Mouse (Mus musculus): ENCODE measurements around the gene Rusc2.

DNA sequence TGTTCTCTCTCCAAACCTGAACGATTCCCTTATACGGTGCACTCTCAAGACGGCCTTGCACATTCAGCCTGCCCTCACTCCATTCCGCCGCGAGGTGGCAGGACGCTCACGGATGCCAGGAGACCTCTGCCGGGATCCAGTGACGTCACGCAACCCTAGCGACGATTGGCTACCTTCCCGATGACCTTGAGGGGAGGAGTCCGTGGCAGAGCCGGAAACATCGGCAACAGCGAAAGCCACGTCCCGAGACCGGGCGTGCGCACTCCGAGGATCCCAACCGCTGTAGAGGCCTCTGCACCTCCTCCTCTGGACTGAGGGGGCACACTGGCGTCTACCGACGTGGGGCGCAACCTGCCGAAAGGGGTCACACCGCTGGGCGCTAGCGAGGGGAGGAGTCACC lies 60.3 kb downstream of the Rusc2 start:
- TF ChIP-seq CTCF (IDR thresholded peaks at IDR 0.05; ENCODE audit: low read depth) (peak; percentile 97), EP300 (optimal IDR thresholded peaks at IDR 0.05) (no peak)

All from stomach, postnatal 0 days (tissue).